16 mouse cellular contexts compared by ENCODE assay signal in the genomic region with DNA sequence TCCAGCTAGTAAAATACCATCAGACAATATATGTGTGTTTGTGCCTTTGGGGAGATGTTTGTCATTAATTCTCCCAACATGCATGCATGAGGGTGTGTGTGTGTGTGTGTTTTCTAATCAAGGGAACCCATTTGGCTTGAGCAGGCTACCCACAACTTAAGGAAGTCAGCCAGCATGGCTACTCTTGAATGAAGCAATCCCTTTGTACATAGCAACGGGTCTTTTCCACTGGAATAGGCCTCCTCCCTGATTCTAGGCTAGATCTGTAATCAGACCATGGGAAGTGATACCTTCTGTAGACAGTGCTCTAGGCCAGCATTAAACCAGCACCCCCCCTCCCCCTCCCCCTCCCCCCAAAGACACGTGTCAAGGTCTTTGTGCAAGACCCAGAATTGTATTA.
DNase-seq lines count a peak whose midpoint lies in the region; ATAC-seq and TF ChIP-seq lines count a peak whose summit lies in the region.
"Had no signal": no experiment of that assay in that cellular context is flagged by ENCODE, and none has a peak within 500 bp of the region (broad histone marks: within the 10 kb centered on the region; RNA-seq: fewer than 3 reads in every experiment).

No protein-coding gene starts in this region.

- no peaks in the 10 kb centered on the region for H3K9me3 ChIP-seq in intestine, embryonic 14.5 days (ENCODE audit: control insufficient read depth, low read length)
- no peaks in the 10 kb centered on the region for H3K9me3 ChIP-seq in intestine, postnatal 0 days (ENCODE audit: control insufficient read depth)
- no peaks in the 10 kb centered on the region for H3K9me3 ChIP-seq in liver, postnatal 0 days (ENCODE audit: low read length)
- no peaks in the 10 kb centered on the region for H3K9me3 ChIP-seq in liver, embryonic 12.5 days (replicated peaks)
- H3K9me3 ChIP-seq in intestine, embryonic 16.5 days (ENCODE audit: control insufficient read depth, low read length), result no peaks in the 10 kb centered on the region
- H3K9me3 ChIP-seq in forebrain, embryonic 15.5 days, result no peaks in the 10 kb centered on the region
- H3K9me3 ChIP-seq: embryonic facial prominence, embryonic 15.5 days; hindbrain, embryonic 15.5 days; lung, embryonic 15.5 days had no signal

- H3K9ac ChIP-seq in intestine, embryonic 14.5 days (ENCODE audit: low read length), result no peak overlapping the region
- H3K9ac ChIP-seq in intestine, postnatal 0 days (ENCODE audit: low read depth, low read length), result no peak overlapping the region
- H3K9ac ChIP-seq in liver, postnatal 0 days (replicated peaks), result no peak overlapping the region
- H3K9ac ChIP-seq in liver, embryonic 12.5 days, result no peak overlapping the region
- H3K9ac ChIP-seq in intestine, embryonic 16.5 days (ENCODE audit: low read depth, low read length), result no peak overlapping the region
- no peak overlapping the region for H3K9ac ChIP-seq in forebrain, embryonic 15.5 days (replicated peaks)
- H3K9ac ChIP-seq: embryonic facial prominence, embryonic 15.5 days; hindbrain, embryonic 15.5 days; lung, embryonic 15.5 days had no signal

- no peak for TF ChIP-seq EP300 in liver, postnatal 0 days (IDR thresholded peaks at IDR 0.05; ENCODE audit: low read depth)

- DNase-seq in intestine, embryonic 14.5 days (ENCODE audit: low spot score), result no peak
- no peak for DNase-seq in liver, postnatal 0 days
- DNase-seq in MN1 (ENCODE audit: low spot score), result no peak
- DNase-seq: adrenal gland, postnatal 36 days; cerebellum, adult 8-10 months; gastrocnemius, postnatal 14 days; kidney, postnatal 25 days; liver; right cerebral cortex, adult 18-20 months had no signal

- ATAC-seq in intestine, embryonic 14.5 days (replicated peaks; ENCODE audit: low FRiP score, low TSS enrichment, low read depth), result no peak
- no peak for ATAC-seq in intestine, postnatal 0 days
- ATAC-seq in liver, postnatal 0 days, result no peak
- no peak for ATAC-seq in liver, embryonic 12.5 days
- no peak for ATAC-seq in intestine, embryonic 16.5 days
- ATAC-seq in forebrain, embryonic 15.5 days (replicated peaks), result no peak

- peak overlapping the region; percentile 89 for H3K27ac ChIP-seq in intestine, embryonic 14.5 days (ENCODE audit: low read depth)
- no peak overlapping the region for H3K27ac ChIP-seq in intestine, postnatal 0 days (ENCODE audit: low read depth, low read length)
- peak overlapping the region; percentile 88; the same call in 1 of the 2 replicates for H3K27ac ChIP-seq in liver, postnatal 0 days (ENCODE audit: low read depth)
- H3K27ac ChIP-seq in liver, embryonic 12.5 days, result no peak overlapping the region
- peak overlapping the region; percentile 75 for H3K27ac ChIP-seq in intestine, embryonic 16.5 days (ENCODE audit: low read length)
- no peak overlapping the region for H3K27ac ChIP-seq in forebrain, embryonic 15.5 days (replicated peaks)
- H3K27ac ChIP-seq: hindbrain, embryonic 15.5 days had no signal

- TF ChIP-seq CTCF in intestine, postnatal 0 days (IDR thresholded peaks at IDR 0.05; ENCODE audit: low read depth), result no peak
- no peak for TF ChIP-seq CTCF in liver, postnatal 0 days (IDR thresholded peaks at IDR 0.05; ENCODE audit: low read depth)

- H3K4me2 ChIP-seq in intestine, embryonic 14.5 days (ENCODE audit: low read length), result no peak overlapping the region
- H3K4me2 ChIP-seq in intestine, postnatal 0 days (replicated peaks; ENCODE audit: low read depth), result no peak overlapping the region
- H3K4me2 ChIP-seq in liver, postnatal 0 days (ENCODE audit: low read depth, low read length), result no peak overlapping the region
- H3K4me2 ChIP-seq in liver, embryonic 12.5 days, result no peak overlapping the region
- no peak overlapping the region for H3K4me2 ChIP-seq in intestine, embryonic 16.5 days (ENCODE audit: low read depth, low read length)
- no peak overlapping the region for H3K4me2 ChIP-seq in forebrain, embryonic 15.5 days (replicated peaks)
- H3K4me2 ChIP-seq: embryonic facial prominence, embryonic 15.5 days; hindbrain, embryonic 15.5 days; lung, embryonic 15.5 days had no signal

- WGBS in intestine, embryonic 14.5 days, result 52% methylated on average over 2 of the region's 2 CpGs
- 21% methylated on average over 2 of the region's 2 CpGs for WGBS in intestine, postnatal 0 days
- 60% methylated on average over 2 of the region's 2 CpGs for WGBS in liver, postnatal 0 days (ENCODE audit: insufficient replicate concordance)
- 56% methylated on average over 2 of the region's 2 CpGs for WGBS in liver, embryonic 12.5 days (ENCODE audit: insufficient replicate concordance)
- WGBS in intestine, embryonic 16.5 days, result 58% methylated on average over 2 of the region's 2 CpGs
- WGBS in forebrain, embryonic 15.5 days, result 84% methylated on average over 1 of the region's 2 CpGs

- H3K27me3 ChIP-seq in intestine, embryonic 14.5 days (replicated peaks; ENCODE audit: control insufficient read depth, insufficient read depth, low read length), result no peaks in the 10 kb centered on the region
- no peaks in the 10 kb centered on the region for H3K27me3 ChIP-seq in intestine, postnatal 0 days (replicated peaks; ENCODE audit: control insufficient read depth, insufficient read depth, low read length)
- no peaks in the 10 kb centered on the region for H3K27me3 ChIP-seq in liver, postnatal 0 days (ENCODE audit: insufficient read depth, low read length)
- H3K27me3 ChIP-seq in liver, embryonic 12.5 days (replicated peaks), result no peaks in the 10 kb centered on the region
- H3K27me3 ChIP-seq in intestine, embryonic 16.5 days (replicated peaks; ENCODE audit: control insufficient read depth, insufficient read depth, low read length), result no peaks in the 10 kb centered on the region
- no peaks in the 10 kb centered on the region for H3K27me3 ChIP-seq in forebrain, embryonic 15.5 days
- H3K27me3 ChIP-seq: embryonic facial prominence, embryonic 15.5 days; hindbrain, embryonic 15.5 days; lung, embryonic 15.5 days had no signal

- no peak overlapping the region for H3K4me3 ChIP-seq in intestine, embryonic 14.5 days (ENCODE audit: low read depth, low read length)
- no peak overlapping the region for H3K4me3 ChIP-seq in intestine, postnatal 0 days (ENCODE audit: low read depth, low read length)
- H3K4me3 ChIP-seq in liver, postnatal 0 days (ENCODE audit: low read depth, low read length), result no peak overlapping the region
- no peak overlapping the region for H3K4me3 ChIP-seq in liver, embryonic 12.5 days
- no peak overlapping the region for H3K4me3 ChIP-seq in intestine, embryonic 16.5 days (ENCODE audit: low read length)
- H3K4me3 ChIP-seq in forebrain, embryonic 15.5 days, result no peak overlapping the region
- H3K4me3 ChIP-seq: embryonic facial prominence, embryonic 15.5 days; hindbrain, embryonic 15.5 days; lung, embryonic 15.5 days had no signal

- H3K36me3 ChIP-seq in intestine, embryonic 14.5 days (ENCODE audit: control insufficient read depth, insufficient read depth, low read length), result no peaks in the 10 kb centered on the region
- H3K36me3 ChIP-seq in intestine, postnatal 0 days (ENCODE audit: control insufficient read depth, insufficient read depth), result no peaks in the 10 kb centered on the region
- no peaks in the 10 kb centered on the region for H3K36me3 ChIP-seq in liver, postnatal 0 days (replicated peaks; ENCODE audit: insufficient read depth, low read length)
- H3K36me3 ChIP-seq in liver, embryonic 12.5 days, result no peaks in the 10 kb centered on the region
- H3K36me3 ChIP-seq in intestine, embryonic 16.5 days (ENCODE audit: control insufficient read depth, insufficient read depth, low read length), result no peaks in the 10 kb centered on the region
- H3K36me3 ChIP-seq in forebrain, embryonic 15.5 days, result no peaks in the 10 kb centered on the region
- H3K36me3 ChIP-seq: embryonic facial prominence, embryonic 15.5 days; hindbrain, embryonic 15.5 days; lung, embryonic 15.5 days had no signal

- H3K4me1 ChIP-seq in intestine, embryonic 14.5 days (replicated peaks; ENCODE audit: control insufficient read depth, insufficient read depth, low read length), result peaks cover 24% of the 10 kb centered on the region
- H3K4me1 ChIP-seq in intestine, postnatal 0 days (replicated peaks; ENCODE audit: control insufficient read depth, insufficient read depth, low read length), result no peaks in the 10 kb centered on the region; the same call in 1 of the 2 replicates
- peaks cover 10% of the 10 kb centered on the region; the same call in 1 of the 2 replicates for H3K4me1 ChIP-seq in liver, postnatal 0 days (ENCODE audit: insufficient read depth)
- 0 out of 2 replicates have a peak, but pooled peaks cover 16% of the 10 kb centered on the region for H3K4me1 ChIP-seq in liver, embryonic 12.5 days
- H3K4me1 ChIP-seq in intestine, embryonic 16.5 days (ENCODE audit: control insufficient read depth, insufficient read depth, low read length), result peaks cover 28% of the 10 kb centered on the region
- H3K4me1 ChIP-seq in forebrain, embryonic 15.5 days, result no peaks in the 10 kb centered on the region
- H3K4me1 ChIP-seq: hindbrain, embryonic 15.5 days had no signal

Comparison
In these comparisons a context has a peak if more than half of its experiments do, and no peak if none do; other contexts are left out.
1. H3K27ac ChIP-seq: peak in intestine, embryonic 14.5 days (single experiment), liver, postnatal 0 days (single experiment) and intestine, embryonic 16.5 days (single experiment); none in intestine, postnatal 0 days (single experiment), liver, embryonic 12.5 days (single experiment) and forebrain, embryonic 15.5 days (single experiment).